Mouse (Mus musculus) gastrocnemius, postnatal 10 days (tissue): ENCODE results near the gene Rad1. TPM values are rescaled to one million over a fixed set of nuclear protein-coding genes. Genes with fewer than 3 reads are reported as not detected.
A peak's percentile ranks its signal among the peaks of the same experiment; 100 is the strongest.
"Not testable (repeated sequence)": the region's sequence is repeated elsewhere in the genome, so short reads cannot be mapped to it uniquely, and the experiment has no call there.

Experiments used
- DNase-seq: peaks from one replicate; pipeline ENCODE4 v3.0.0; 2021; ENCODE audit warnings: mixed read lengths
- long read RNA-seq, 2 experiments: library from polyadenylated mRNA; stranded (forward); transcript quantifications; one replicate each; pipeline ENCODE4 v2.0.0; 2021
- total RNA-seq, 2 experiments: library from RNA; stranded (reverse); gene quantifications; 2 replicates each; pipeline ENCODE4 v1.2.3; 2021

The Rad1 gene
- total RNA-seq = 1 to 10 TPM; 6.1 to 7.8 TPM
- long read RNA-seq, experiment 1, transcript Rad1-201 (6 exons, 1,514 nt) = major isoform, 5 of 10 reads
- long read RNA-seq, experiment 1, partial matches to known transcripts = 3 of 10 reads
- long read RNA-seq, experiment 1, other reads (novel, unspliced or antisense) = 2 of 10 reads
- long read RNA-seq, experiment 2, transcript Rad1-201 (6 exons, 1,514 nt) = major isoform, 5 of 11 reads
- long read RNA-seq, experiment 2, partial matches to known transcripts = 2 of 11 reads
- long read RNA-seq, experiment 2, other reads (novel, unspliced or antisense) = 4 of 11 reads

DNA sequence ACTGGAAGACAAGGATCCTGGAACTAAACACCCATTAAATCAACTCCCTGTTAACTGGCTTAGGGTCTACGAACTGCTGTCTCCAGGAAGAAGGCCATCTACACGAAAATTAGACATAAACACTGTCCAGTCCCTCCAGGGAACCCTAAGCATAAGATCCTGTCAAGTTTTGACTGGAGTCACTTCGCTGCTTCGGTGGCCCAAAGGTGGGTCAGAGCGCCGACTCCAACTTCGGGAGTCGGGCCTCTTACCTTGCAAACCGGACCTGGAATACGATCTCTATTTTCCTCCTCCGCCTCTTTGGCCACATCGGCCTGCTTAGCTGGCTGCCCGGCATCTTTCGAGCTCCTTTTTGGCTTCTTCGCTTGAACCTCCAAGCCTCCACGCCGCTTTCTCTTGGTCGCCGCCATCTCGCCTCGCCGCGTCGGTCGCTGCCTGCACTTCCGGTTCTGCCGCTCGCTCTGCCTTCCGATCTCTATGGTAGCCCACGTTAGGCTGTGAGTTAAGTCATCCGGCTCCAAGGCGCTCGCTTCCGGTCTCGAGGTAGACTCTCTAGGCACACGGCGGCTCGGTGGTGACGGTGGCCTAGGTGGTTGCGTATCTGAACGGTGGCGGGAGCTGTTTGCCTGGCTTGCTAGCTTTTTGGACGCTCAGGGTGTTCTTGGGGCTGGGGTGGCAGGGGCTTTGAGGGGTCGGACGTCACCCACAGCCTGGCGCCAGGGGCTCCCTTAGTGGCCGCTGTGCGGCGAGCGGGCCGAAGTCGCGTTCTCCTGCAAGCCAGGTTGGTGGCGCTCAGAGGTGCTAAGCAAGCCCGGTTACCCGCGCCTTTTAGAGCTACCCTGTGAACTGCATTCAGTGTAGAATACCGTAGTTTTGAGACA is at the start of gene Rad1, which contains the start of gene Brix1:
Gene Rad1 (plus strand): TSS at position 535 of the 881 bp plus-strand sequence.
Gene Brix1 (minus strand): TSS at position 464 of the 881 bp plus-strand sequence.
- peak; percentile 85 for DNase-seq

DNA sequence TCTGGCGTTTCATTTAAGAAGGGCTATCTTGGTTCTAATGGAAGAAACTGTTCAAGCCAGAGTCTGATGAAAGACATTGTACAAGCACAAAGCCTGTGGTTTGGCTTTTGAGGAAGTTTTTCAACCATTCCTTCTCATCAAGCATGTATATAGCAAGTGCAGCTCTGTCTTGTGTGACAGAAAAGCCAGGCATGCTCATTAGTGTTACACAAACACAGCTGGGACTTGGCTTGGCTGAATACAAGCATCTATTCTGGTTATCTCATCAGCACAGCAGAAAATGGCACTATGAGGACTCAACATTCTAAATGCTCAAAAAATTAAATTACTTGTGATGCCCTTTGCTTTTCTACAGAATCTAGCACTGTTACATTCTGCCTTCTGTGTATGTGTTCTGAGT is 48.9 kb upstream of the Rad1 start:
- no peak for DNase-seq

DNA sequence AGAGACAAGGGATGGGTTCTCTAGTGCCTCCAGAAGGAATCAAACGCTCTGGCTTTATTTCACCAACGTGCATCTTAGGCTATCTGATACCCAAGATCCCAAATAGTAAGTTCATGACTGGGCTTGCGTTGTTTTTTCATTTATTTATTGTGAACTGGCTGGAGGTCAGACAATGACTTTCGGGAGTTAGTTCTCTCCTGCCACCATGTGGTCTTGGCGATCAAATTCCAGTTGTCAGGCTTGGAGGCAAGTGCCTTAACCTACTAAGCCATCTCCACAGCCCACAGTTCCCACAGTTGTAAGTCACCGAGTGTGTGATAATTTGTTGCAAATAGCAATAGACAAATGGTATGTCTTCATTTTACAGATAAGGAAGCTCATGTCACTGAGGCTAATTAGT is 45.9 kb upstream of the Rad1 start:
- DNase-seq = no peak

DNA sequence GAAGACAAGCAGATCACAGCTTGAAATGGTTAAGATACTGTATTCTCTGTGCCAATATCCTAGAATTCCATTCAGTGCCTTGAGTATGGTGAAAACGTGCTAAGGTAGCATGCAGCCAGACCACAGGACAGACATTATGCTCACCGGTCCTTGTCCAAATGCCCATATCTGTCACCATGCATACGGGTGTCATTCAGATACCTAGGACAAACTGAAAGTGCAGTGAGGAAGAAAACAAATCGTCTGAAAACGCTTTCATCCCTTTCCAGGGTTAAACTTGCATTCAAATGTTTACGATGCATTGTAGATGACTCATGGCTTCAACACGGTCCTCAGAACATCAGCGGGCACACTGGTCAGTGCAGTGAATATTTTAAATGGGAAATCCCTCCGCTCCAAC is 44.3 kb upstream of the Rad1 start:
- DNase-seq = no peak

DNA sequence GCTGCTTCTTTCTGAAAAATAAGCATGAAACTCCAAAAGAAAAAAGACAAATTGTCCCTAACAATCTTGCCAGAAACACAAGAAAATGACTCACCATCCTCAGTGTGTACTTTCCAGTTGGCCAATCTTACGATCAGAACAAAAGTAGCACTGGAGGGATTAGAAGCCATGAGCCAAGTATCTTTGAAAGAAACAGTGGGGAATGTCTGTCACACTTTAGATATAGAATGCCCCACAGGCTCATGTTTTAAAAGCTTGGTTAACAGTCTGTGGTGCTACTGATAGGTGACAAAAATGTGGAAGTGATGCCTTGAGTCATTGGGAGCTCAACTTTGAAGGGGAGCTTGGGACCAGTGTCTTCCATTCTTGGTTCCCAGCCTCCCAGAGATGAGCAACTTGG is 43.5 kb upstream of the Rad1 start:
- DNase-seq = no peak

DNA sequence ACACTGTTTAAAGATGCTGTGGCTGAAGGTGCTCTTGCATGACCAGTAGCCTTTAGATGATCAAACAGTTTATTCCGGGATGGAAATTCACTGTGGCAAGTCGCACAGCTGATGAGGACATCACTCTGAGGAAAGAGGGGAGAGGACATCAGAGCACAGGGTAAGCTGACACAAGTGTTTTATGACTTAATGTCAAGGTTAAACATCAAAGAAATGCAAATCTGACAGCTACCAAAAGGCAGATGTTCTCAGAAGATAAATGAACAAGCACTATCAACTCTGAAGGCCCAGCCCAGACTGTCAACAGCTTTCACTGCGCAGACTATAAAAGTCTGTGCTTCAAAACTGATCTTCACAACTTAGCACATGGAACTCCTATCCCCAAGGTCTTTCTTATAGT is 38.7 kb upstream of the Rad1 start:
- DNase-seq = no peak

DNA sequence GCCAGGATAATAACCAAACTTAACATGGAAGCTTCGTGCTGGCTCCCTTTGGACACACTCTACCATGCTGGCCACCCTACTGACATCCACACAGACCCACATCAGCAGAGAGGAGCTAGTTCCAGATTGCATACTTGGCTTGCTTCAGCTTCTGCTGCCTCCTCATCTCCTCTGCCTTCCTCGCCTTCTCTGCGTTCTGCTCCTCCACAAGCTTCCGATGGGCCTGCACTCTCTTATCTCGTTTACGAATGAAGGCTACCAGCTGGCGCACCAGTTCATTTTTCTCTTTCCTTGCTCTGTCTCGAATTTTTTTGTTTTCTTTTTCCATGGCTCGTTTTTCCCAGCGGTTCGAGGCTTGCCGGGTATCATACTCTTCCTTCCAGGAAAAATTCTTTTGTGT is 24.8 kb upstream of the Rad1 start:
- no peak for DNase-seq

DNA sequence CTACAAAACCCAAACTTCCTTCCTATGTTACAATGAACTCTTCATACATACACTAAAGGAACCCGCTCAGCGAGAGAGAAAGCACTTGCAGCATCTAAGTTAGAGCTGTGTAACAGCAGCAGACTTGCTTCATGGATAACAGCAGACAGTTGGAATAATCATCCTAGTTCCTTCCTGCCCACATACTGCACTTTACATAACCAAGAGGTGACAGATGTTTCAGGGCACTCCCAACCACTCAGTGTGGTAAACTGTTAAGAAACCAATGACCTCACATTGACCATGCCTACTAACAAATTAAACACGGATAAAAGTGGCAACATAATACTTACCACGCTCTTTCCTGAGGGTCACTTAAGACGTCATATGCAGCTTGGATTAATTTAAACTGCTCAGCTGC is 22.3 kb upstream of the Rad1 start:
- no peak for DNase-seq

DNA sequence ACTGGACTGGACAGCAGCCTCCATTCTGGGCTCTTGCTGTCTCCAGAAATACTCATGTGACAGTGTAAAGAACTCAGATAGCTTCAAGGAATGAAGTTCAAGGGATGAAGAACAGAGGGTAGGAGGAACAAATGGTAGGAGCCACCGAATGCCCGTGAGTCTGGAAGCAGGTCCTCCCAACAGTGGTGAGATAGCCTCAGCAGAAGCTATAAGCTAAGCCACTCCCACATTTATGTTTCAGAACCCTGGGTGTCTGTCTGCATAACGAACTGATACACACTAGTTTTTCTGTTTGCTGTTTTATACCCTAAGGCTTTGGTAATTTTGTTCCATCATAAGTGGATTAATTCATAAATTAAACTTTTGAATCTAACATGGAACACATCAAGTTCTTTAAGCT is 21.1 kb upstream of the Rad1 start:
- DNase-seq = no peak

DNA sequence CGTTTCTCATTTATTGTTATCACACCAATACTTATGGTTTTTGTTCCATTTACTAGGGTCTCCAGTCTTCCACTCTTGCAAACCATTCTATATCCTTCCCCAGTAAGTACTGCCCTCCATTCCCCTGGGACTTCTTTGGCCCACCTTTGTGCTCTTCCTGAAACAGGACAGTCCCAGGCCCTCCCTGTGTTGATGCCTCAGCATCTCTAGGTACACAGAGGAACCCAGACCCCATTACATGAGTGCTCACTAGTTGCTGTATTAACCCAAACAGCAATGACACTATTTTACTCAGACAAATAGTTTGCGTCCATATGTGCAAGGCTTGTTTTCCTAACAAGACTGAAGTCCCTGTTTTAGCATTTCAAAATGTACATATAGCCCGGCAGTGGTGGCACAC is 17.1 kb upstream of the Rad1 start:
- no peak for DNase-seq

DNA sequence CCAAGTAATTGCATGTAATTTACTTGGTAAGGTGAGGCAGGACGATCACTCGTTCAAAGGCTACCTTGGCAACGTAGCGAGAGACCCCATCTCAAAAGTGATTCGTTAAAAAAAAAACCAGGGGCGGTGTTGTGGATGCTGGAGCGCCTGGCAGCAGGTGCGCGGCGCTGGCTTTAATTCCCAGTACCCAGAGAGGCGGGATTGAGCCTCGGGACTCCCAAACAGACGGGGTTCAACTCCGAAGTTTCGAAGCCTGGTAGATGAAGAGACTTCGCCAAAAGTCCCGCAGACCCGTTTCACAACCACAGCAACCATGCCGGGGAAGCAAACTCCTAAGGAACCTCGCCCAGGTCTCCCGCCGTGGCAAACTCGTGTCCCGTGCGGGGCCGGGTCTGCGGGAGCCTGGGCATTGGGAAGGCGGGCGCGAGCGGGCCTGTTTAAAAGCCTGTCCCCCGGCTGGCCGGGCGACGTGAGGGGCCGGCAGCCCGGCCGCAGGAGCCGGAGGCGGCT is 16.1 kb upstream of the Rad1 start:
- peak; percentile 44 for DNase-seq

DNA sequence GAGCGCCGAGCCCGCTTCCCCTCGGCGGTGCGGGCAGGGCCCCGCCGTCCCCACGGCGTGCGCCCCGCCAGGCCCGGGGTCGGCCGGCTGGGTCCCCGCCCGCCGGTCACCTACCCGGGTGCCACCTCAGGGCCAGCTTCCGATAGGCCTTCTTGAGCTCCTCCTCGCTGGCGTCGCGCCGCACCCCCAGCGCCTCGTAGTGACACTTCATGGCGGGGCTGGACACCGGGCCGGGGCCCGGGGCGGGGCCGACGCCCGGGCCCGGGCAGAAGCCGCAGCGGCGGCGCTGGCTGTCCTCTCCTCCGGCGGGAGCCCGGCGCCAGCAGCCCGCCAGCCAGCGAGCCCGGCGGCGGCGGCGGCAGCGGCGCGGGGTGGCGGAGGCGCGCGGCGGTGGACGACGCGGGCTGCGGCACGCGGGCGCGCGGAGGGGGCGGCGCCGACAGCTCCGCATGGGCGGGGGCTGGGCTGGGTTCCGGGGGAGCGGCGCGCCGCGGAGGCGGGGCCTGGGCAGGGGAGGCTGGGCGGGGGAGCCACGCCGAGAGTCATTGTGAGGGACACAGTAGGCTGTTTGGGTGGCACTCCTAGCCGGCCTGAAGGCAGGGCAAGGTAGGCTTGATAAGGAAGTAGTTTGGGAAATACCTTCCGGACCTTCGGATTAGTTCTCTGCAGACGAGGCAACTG is 15.5 kb upstream of the Rad1 start, which contains the start of gene Dnajc21:
Gene Dnajc21 (minus strand): TSS at position 366 of the 681 bp plus-strand sequence.
- DNase-seq = peak; percentile 90

DNA sequence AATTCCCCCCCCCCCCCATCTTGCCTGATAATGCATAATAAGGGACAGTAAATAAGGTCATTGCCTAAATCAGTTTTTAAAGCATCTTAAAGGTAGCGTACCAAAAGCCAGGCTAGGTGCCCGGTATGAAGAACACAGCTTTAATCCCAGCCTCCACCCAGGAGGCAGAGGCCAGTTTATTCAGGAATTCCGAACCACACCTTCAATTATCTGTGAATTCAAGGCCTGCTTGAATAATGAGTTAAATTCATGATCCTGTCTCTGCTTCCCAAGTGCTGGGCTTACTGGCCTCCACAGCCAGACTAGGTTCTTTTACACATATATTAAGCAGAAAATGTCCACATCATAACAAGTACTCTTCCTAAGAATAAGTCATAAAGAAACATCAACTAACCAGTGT is 14.9 kb upstream of the Rad1 start:
- no peak for DNase-seq

DNA sequence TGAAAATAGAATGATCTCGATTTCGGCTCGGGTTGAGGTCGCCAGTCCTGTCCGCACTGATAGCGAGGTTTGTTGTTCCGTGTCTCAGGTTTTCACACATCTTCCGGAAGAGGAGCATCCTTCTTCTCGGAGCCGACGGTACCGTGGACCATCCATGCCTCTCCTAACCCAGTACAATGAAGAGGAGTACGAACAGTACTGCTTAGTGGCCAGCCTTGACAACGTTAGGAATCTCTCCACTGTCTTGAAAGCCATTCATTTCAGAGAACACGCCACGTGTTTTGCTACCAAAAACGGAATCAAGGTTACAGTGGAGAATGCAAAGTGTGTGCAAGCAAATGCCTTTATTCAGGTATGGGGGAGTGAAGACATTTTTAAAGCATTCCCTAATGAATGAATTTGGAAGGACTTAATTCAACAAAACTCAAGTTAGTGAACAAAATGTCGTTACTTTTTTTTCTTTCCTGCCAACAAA is 584 bp downstream of the Rad1 start:
- DNase-seq = no peak

DNA sequence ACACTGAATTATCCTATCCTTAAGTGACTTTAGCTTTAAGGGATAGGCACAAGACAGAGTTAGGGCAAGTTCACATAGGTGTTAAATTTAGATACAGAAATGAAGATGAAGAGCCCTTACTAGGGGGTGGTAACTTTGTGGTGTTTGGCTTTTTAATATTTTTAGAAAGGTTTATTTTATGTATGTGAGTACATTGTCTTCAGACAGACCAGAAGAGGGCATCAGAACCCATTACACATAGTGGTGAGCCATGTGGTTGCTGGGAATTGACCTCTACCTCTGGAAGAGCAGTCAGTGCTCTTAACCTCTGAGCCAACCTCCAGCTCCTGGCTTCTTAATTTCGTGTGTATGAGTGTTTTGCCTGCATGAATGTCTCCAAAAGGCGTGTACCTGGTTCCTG is 1.4 kb downstream of the Rad1 start:
- DNase-seq = no peak

DNA sequence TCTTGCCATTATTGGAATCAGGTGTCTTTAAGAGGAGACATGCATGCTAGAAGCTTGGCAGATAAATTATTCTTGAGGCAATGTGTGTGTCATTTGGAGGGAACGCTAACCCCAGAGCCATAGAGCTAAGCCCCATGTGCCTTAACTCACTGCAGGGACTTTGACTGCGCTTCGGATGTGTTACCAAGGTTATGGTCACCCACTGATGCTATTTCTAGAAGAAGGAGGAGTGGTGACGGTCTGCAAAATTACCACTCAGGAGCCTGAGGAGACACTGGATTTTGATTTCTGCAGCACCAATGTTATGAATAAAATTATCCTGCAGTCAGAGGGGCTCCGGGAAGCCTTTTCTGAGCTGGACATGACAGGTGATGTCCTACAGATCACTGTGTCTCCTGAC is 4.3 kb downstream of the Rad1 start:
- no peak for DNase-seq

DNA sequence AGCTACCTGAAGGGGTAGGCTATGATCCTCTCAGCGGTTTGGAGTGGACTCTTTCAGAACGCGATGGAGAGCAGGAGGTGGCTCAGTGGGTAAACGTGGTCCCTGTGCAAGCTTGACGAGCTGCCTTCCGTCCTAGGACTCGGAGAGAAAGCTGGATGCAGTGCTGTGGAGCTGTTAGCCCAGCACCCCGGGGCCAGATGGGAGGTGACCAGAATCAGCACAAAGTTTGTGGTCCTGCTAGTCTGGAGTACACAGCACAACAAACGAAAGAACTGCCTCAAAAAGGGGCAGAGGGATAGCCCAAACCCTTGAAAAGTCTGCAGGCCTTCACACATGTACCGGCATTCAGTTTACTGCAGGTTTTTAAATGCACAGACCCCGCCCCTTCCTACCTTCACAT is 10.1 kb downstream of the Rad1 start:
- no peak for DNase-seq

DNA sequence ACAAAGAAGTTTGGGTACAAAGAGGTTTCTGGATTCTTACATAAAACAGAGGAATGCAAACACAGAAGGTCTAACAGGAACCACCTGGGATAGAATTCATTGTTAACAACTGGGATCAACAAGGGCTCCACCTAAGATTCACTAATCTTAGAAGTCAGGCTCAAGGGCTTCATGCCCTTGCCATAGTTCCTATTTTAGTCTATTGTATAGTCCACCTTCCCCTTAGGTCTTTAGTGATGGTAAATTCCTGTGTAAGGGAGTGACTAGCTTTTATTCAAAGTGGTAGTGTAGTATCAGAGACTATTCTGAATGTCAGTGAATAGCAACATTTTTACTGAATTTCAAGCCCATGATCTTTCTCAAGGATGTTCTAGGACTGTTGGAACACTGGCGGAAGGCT is 10.9 kb downstream of the Rad1 start:
- DNase-seq = not testable (repeated sequence)

DNA sequence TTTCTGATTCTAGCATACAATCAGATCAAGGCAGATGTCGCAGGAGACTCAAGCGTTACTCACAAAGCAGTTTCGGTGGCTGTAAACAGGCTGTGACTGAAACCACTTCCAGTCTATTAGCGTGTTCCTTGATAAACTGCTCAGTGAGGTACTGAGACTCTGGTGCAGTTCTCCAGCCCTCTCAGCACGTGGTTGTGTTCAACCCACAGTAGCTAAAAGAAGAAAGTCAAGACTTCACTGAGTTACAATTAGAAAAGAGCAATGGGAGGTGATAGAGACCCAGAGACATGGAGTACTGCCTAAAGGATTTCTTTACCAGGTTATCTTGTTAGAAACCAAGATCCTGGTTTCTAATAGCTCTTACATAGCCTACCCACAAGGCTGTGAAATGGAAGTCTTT is 13.8 kb downstream of the Rad1 start:
- DNase-seq = no peak

DNA sequence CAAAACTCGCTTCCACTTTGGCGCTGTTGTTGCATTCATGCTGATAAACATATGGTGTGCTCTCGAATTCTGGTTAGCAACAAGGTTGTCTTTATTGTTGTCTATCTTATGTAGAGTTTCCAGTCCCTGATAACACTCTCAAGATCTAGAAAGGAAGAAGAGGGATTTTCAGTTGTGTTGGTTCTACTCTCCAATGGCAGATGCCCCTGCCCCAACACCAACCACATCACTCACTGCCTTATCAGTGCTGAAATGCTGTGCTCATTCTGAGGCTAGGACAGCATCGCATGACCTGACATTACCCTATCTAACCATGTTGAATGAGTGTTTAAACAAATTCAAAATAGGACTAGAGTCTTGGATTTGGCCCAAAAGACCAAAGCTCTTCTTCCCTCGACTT is 14.2 kb downstream of the Rad1 start:
- no peak for DNase-seq

DNA sequence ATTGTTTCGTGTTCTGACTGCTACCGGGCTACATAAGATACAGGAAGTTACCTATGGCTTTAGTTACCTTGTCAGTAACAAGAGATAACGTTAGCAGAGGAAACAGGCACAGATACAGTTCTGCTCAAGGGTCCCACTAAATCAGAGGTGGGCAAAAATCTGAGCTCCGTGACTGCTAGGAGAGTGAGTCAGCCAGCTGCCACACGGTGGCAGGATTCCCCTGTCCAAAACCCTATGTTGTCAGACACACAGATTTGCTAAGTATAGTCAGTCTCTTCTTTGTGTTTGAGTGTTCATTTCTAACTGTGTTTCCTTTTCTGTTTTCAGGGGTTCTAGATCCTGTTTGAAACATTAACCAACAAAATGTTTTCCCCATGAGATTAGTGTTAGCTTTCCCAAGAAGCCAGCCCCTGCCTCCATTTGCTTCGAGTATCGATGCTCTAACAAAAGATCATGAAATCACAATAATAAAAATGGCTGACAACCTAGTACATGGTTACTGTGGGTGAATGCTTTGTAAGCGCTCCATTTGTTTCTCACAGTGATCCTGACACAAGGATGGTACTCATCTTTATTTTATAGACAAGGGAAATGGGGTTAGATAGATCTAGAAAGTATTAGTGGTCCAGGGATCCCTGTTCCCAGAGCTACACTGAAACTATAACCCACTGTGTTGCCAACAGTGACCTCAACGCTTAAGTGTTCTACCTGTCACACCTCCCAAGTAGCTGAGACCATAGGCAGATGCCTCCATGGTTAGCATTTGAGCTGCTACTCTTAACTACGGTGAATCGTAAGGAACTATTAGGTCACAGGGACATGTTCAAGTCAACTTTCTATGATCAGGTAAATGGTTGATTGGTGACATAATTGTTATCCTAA is 15.3 kb downstream of the Rad1 start:
- DNase-seq = peak; percentile 53

DNA sequence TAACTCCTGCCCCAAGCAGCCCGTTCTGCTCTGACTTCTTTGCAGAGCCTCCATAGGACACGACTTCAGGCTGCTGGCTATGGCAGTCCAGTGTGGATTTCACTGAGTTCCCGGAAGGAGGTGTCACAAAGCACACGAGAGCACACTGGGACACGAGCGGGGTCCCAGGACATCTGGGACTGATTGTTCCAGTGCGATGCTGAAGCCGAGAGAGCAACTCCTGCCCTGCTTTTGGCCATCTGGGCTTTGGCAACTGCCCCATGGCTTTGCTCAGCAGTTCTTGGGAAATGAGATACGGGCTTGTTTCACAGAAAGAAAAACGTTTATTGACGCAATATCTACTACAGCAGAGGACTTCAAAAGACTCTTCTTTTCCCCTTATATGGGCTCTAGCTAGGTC is 20.3 kb downstream of the Rad1 start:
- DNase-seq = peak; percentile 29
